Mouse (Mus musculus): ENCODE measurements around the gene Olfr45. TPM values are rescaled to one million over a fixed set of nuclear protein-coding genes. Genes with fewer than 3 reads are reported as not detected.
"Not testable (repeated sequence)": the region's sequence is repeated elsewhere in the genome, so short reads cannot be mapped to it uniquely, and the experiment has no call there.

Olfr45 gene
- not detected in 2 replicates for polyA plus RNA-seq (2012; ENCODE audit: insufficient read depth, low replicate concordance)

DNA sequence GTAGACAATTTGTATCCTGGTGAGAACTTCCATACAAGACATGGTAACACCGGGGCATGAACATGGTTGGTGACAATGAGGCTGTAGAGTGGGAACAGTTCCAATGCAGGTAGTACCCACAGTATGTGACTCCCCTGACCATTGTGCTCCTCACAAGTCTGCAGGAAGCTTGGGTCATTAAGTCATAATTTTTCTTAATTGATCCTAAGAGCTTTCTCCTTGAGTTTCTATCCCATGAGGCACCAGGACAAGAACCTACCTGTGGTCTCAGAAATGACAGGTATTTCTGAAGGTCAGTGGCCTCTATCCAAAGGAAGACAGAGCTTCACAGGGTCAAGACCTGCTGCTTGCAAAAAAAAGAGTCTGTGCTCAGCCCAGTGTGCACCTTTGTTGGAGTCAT lies at the start of gene Olfr45:
TSS of gene Olfr45 (plus strand) at position 301 of the 400 bp plus-strand sequence.
- Histone ChIP-seq H3K9me3 (peaks cover 14% of the 10 kb centered on the region), H3K4me1 (no peaks in the 10 kb centered on the region), H3K36me3 (replicated peaks; ENCODE audit: low read length) (no peaks in the 10 kb centered on the region), H3K4me3 (replicated peaks) (no peak within 1 kb of the TSS), H3K27me3 (replicated peaks) (no peaks in the 10 kb centered on the region)
- TF ChIP-seq GATA1 (IDR thresholded peaks at IDR 0.05; ENCODE audit: borderline replicate concordance, low read length) (no peak), FLI1 (IDR thresholded peaks at IDR 0.05; ENCODE audit: low read length) (no peak)

DNA sequence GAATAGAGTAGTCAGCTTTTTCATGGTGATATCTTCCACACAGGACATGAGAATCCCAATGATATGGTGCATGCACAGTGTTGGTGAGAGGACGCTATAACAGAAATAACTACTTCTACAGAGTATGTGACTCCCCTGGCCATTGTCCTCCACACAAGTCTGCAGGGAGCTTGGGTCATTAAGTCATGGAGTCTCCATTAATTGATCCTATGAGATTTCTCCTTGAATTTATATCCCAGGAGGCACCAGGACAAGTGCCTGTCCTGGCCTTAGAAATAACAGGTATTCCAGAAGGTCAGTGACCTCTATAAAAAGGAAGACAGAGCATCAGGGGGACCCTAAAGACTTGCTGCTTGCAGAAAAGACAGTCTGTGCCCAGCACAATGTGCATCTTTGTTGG lies 35.6 kb upstream of the Olfr45 start, which contains the start of gene Olfr53:
TSS of gene Olfr53 (plus strand) at position 301 of the 400 bp plus-strand sequence.
- H3K36me3 ChIP-seq (replicated peaks; ENCODE audit: low read length): no peaks in the 10 kb centered on the region
- H3K4me1 ChIP-seq: no peaks in the 10 kb centered on the region
- no peaks in the 10 kb centered on the region for H3K27me3 ChIP-seq (replicated peaks)
- H3K9me3 ChIP-seq: no peaks in the 10 kb centered on the region
- TF ChIP-seq FLI1 (IDR thresholded peaks at IDR 0.05; ENCODE audit: low read length): no peak
- no peak for TF ChIP-seq GATA1 (IDR thresholded peaks at IDR 0.05; ENCODE audit: borderline replicate concordance, low read length)
- no peak within 1 kb of the TSS for H3K4me3 ChIP-seq (replicated peaks)

DNA sequence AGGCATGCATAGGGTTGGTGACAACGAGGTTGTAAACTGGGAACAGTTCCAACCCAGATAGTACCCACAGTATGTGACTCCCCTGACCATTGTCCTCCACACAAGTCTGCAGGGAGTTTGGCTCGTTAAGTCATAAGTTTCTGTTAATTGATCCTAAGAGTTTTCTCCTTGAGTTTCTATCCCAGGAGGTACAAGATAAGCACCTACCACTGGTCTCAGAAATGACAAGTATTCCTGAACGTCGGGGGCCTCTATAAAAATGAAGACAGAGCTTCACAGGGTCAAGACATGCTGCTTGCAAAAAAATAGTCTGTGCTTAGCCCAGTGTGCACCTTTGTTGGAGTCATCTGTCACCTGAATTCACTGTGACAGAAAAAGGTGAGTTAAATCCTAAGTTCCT lies 22.1 kb upstream of the Olfr45 start, which contains the start of gene Olfr539:
TSS of gene Olfr539 (plus strand) at position 301 of the 400 bp plus-strand sequence.
- Histone ChIP-seq H3K27me3 (replicated peaks) (no peaks in the 10 kb centered on the region), H3K9me3 (no peaks in the 10 kb centered on the region), H3K36me3 (replicated peaks; ENCODE audit: low read length) (no peaks in the 10 kb centered on the region), H3K4me3 (replicated peaks) (no peak within 1 kb of the TSS), H3K4me1 (no peaks in the 10 kb centered on the region)
- TF ChIP-seq FLI1 (IDR thresholded peaks at IDR 0.05; ENCODE audit: low read length): no peak
- no peak for TF ChIP-seq GATA1 (IDR thresholded peaks at IDR 0.05; ENCODE audit: borderline replicate concordance, low read length)

DNA sequence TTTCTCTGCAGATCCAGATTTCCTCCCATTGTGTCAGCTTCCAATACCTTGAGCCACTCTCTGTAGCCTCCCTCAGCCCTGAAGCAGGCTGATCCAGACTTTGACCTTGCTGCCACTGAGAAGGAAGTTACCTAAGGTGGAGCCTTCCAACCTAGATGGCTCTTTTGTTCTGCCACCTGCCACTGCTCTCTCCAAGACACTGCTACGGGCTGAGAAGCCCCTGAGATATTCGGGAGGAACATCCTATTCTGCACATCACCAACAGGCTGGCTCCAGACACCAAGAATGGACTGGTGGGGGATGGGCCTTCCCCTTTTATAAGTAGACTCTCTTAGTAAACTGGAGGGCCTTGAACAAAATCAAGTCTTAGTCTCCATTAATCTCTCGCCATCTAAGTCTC lies 11.1 kb upstream of the Olfr45 start:
- not testable (repeated sequence) for H3K9me3 ChIP-seq; H3K27me3 ChIP-seq (replicated peaks); H3K4me1 ChIP-seq; H3K4me3 ChIP-seq (replicated peaks); H3K36me3 ChIP-seq (replicated peaks; ENCODE audit: low read length)

DNA sequence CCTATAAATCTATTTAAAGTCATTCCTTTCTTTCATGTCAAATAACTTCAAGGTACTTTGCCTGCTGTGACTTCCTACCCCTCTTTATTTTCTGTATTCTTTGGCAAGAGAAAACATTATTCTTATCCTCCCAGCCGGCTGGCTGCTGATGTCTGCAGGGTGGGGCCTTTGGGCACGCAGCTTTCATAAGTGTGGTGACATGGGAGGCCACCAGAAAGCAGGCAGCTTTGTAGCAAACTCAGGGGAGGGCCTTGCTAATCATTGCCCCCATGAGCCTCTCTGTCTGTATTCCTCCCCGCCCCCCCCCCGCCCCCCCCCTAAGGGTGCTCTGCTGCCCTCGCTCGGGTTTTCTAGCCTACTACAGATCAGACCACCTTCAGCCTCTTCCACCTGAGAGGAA lies 5.9 kb upstream of the Olfr45 start:
- no peaks in the 10 kb centered on the region for H3K4me1 ChIP-seq
- TF ChIP-seq FLI1 (IDR thresholded peaks at IDR 0.05; ENCODE audit: low read length): no peak
- no peak for TF ChIP-seq GATA1 (IDR thresholded peaks at IDR 0.05; ENCODE audit: borderline replicate concordance, low read length)
- H3K27me3 ChIP-seq (replicated peaks): peaks cover 5% of the 10 kb centered on the region
- no peaks in the 10 kb centered on the region for H3K36me3 ChIP-seq (replicated peaks; ENCODE audit: low read length)
- peaks cover 19% of the 10 kb centered on the region for H3K9me3 ChIP-seq
- no peak overlapping the region for H3K4me3 ChIP-seq (replicated peaks)

DNA sequence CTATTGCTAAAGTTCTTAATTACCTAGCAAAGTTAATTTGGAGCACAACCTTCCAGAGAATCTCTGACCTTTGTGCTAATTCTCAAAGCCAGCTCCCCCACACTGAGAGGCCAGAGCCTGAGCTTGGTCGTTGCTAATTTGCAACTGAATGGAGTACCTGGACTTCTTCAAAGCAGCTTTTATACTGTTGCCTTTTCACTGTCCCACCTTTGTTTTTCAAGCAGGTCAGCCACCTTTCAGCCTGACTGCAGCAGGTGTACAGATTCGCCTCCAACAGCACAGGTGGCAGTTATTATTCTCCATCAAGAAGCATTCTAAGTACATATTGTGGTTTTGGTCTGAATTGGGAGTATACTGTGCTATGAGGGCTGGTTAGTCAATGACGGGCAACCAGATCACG lies 2.2 kb upstream of the Olfr45 start:
- H3K4me3 ChIP-seq (replicated peaks); H3K4me1 ChIP-seq; H3K36me3 ChIP-seq (replicated peaks; ENCODE audit: low read length); H3K27me3 ChIP-seq (replicated peaks): not testable (repeated sequence)
- H3K9me3 ChIP-seq: peaks cover 14% of the 10 kb centered on the region

DNA sequence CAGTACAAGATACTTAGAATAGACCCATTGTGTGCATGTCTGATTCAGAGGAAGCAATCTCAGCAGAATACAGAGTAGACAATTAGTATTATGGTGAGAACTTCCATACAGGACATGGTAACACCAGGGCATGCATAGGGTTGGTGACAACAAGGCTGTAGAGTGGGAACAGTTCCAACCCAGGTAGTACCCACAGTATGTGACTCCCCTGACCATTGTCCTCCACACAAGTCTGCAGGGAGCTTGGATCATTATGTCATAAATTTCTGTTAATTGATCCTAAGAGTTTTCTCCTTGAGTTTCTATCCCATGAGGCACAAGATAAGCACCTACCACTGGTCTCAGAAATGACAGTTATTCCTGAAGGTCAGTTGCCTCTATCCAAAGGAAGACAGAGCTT lies 15.2 kb downstream of the Olfr45 start, which contains the start of gene Olfr541:
TSS of gene Olfr541 (plus strand) at position 301 of the 400 bp plus-strand sequence.
- Histone ChIP-seq H3K27me3 (replicated peaks) (no peaks in the 10 kb centered on the region), H3K36me3 (replicated peaks; ENCODE audit: low read length) (no peaks in the 10 kb centered on the region), H3K9me3 (no peaks in the 10 kb centered on the region), H3K4me1 (no peaks in the 10 kb centered on the region), H3K4me3 (replicated peaks) (no peak within 1 kb of the TSS)
- TF ChIP-seq FLI1 (IDR thresholded peaks at IDR 0.05; ENCODE audit: low read length) (no peak), GATA1 (IDR thresholded peaks at IDR 0.05; ENCODE audit: borderline replicate concordance, low read length) (no peak)

DNA sequence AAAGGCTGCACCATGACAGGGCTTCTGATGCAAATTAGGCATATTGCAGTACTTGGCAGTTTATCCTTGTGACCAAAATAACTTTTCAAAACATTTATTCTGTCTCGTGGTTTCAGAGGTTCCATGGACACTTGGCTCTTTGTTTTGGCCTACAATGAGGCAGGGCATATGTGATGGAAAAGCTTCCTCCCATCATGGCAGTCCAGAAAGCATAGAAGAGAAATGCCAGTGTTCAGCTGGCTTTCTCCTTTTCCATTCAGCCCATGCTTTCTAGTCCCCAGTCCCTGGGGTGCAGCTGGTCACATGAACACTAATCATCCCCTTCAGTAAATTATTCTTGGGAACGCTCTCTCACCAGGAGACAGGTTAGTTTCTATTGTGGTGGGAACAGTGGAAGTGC lies 24.6 kb downstream of the Olfr45 start:
- TF ChIP-seq FLI1 (IDR thresholded peaks at IDR 0.05; ENCODE audit: low read length): no peak
- TF ChIP-seq GATA1 (IDR thresholded peaks at IDR 0.05; ENCODE audit: borderline replicate concordance, low read length): no peak
- Histone ChIP-seq H3K4me3 (replicated peaks) (no peak overlapping the region), H3K9me3 (no peaks in the 10 kb centered on the region), H3K36me3 (replicated peaks; ENCODE audit: low read length) (no peaks in the 10 kb centered on the region), H3K4me1 (no peaks in the 10 kb centered on the region), H3K27me3 (replicated peaks) (no peaks in the 10 kb centered on the region)

DNA sequence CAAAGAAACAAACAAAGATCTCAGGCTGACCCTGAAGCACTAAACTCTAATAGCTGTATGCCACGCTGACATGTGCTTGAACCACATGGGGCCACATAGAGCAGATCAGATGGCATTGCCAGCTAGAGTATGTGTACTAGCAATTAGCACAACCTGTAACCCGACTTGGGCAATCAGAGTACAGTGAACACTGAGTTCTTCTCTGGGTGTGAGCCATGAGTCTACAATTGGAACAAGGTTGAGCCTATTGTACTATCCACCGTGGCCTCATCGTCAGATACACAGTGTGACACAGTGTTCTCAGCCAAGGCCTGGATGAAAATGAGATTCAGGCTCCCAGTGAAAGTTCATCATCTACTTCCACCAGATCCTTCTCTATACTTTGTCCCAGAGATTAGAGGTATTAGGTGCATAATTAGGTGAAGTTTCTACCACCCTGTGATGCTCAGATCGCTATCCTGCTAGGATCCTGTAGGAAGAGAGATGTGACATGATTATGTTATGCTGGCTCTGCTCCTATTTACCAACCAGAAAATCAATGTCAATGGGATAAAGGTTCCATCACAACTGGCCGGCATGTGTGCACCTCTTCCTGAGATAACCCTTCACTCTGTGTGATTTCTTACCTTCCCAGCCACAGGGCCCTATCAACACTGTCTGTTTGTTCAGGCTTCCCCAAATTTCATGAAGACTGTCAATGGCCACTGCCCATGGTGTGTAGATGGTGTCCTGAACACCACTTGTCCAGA lies 26.0 kb downstream of the Olfr45 start:
- no peak for TF ChIP-seq GATA1 (IDR thresholded peaks at IDR 0.05; ENCODE audit: borderline replicate concordance, low read length)
- TF ChIP-seq FLI1 (IDR thresholded peaks at IDR 0.05; ENCODE audit: low read length): no peak
- no peak overlapping the region for H3K4me3 ChIP-seq (replicated peaks)
- H3K36me3 ChIP-seq (replicated peaks; ENCODE audit: low read length): no peaks in the 10 kb centered on the region
- no peaks in the 10 kb centered on the region for H3K27me3 ChIP-seq (replicated peaks)
- H3K4me1 ChIP-seq: no peaks in the 10 kb centered on the region
- H3K9me3 ChIP-seq: no peaks in the 10 kb centered on the region

DNA sequence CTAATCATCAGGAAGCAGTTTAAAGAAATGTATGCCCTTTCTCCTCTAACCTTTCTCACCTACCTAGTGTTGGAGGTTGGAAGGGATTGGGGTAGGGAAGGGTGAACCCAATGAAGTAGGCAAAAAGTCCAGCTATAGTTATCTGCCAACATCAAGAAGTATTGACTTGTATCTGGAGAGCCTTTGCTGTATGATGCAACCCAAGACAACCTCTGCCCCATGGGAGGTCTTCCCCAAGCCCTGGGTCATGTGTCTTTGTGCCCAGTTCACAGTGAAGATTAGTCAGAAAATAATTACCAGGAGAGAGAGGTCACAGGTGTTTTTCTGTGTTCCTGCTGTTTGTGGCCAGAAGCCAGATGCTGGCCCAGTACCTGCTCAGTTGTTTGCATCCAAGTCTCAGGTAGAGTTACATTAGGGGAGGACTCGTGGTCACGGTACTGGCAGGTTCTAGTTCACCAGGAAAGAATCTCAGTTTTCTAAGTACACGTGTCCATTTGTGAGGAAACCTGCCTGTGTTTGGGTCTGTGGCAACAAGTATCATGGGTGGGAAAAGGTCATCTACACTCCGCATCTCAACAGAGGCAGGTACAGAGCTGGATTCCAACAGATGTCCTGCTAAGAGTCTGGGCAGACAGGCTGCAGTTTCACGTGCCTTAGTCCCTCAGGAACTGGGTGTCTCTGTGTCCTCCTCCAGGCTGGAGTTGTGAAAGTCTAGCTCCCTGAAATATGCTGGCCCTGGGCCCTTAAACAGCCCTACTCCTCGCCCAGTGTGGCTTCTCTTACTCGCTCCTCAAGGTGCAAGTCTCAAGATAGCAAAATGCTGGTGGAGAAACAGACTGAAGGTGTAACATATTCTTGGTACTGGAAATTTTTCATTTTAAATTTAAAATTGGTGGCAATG lies 35.7 kb downstream of the Olfr45 start:
- Histone ChIP-seq H3K36me3 (replicated peaks; ENCODE audit: low read length) (no peaks in the 10 kb centered on the region), H3K27me3 (replicated peaks) (peaks cover 8% of the 10 kb centered on the region), H3K4me3 (replicated peaks) (no peak overlapping the region), H3K4me1 (no peaks in the 10 kb centered on the region), H3K9me3 (no peaks in the 10 kb centered on the region)
- TF ChIP-seq GATA1 (IDR thresholded peaks at IDR 0.05; ENCODE audit: borderline replicate concordance, low read length) (no peak), FLI1 (IDR thresholded peaks at IDR 0.05; ENCODE audit: low read length) (no peak)
